Mouse (Mus musculus) midbrain, embryonic 12.5 days (tissue): ENCODE measurements around the gene Vmn1r37. TPM values are rescaled to one million over a fixed set of nuclear protein-coding genes. Genes with fewer than 3 reads are reported as not detected.
"Not testable (repeated sequence)": the region's sequence is repeated elsewhere in the genome, so short reads cannot be mapped to it uniquely, and the experiment has no call there.

Source experiments
- ATAC-seq: fragments of 200-750 bp; cut with Nextera tagmentation; 2 replicates; pipeline ENCODE4 v1.8.0; 2017; ENCODE audit warnings: low read depth, moderate TSS enrichment, moderate library complexity; ENCODE audit not compliant: low FRiP score
- H3K27ac ChIP-seq: fragments of 300-500 bp; sonication (generic); replicated peaks from 2 replicates; pipeline ENCODE4 v1.5.1; 2016; ENCODE audit warnings: mild to moderate bottlenecking
- H3K27me3 ChIP-seq: fragments of 300-500 bp; sonication (generic); 2 replicates; pipeline ENCODE4 v1.6.1; 2016; ENCODE audit warnings: mild to moderate bottlenecking
- H3K36me3 ChIP-seq: fragments of 300-500 bp; sonication (generic); 2 replicates; pipeline ENCODE4 v1.6.1; 2016
- H3K4me1 ChIP-seq: fragments of 300-500 bp; sonication (generic); 2 replicates; pipeline ENCODE4 v1.6.1; 2016
- H3K4me2 ChIP-seq: fragments of 300-500 bp; sonication (generic); replicated peaks from 2 replicates; pipeline ENCODE4 v1.6.1; 2016; ENCODE audit warnings: mild to moderate bottlenecking, moderate library complexity
- H3K4me3 ChIP-seq: fragments of 300-500 bp; sonication (generic); 2 replicates; pipeline ENCODE4 v1.5.1; 2016; ENCODE audit warnings: mild to moderate bottlenecking
- H3K9ac ChIP-seq: fragments of 300-500 bp; sonication (generic); replicated peaks from 2 replicates; pipeline ENCODE4 v1.6.1; 2016; ENCODE audit warnings: mild to moderate bottlenecking, moderate library complexity
- H3K9me3 ChIP-seq: fragments of 300-500 bp; sonication (generic); 2 replicates; pipeline ENCODE4 v1.6.1; 2016; ENCODE audit warnings: mild to moderate bottlenecking
- WGBS: fragments of 180-500 bp; shearing (Covaris S2); methylation state at CpG from one replicate; pipeline ENCODE4 v1.1.7; 2016; 5-methylcytosine and 5-hydroxymethylcytosine counted together
- polyA plus RNA-seq: library from polyadenylated mRNA; unstranded; fragments of >200 nt; fragmentation: Nextera tagmentation; extraction: Ambion mirVana; gene quantifications from 2 replicates; pipeline ENCODE4 v1.2.1, GENCODE M21; 2016

Gene Vmn1r37
- polyA plus RNA-seq: not detected in 2 replicates

GRCm38 (mm10) chr6:66729082-66729481 lies at the start of gene Vmn1r37:
TSS of gene Vmn1r37 (plus strand) at chr6:66729382.
- H3K27me3 ChIP-seq, H3K4me1 ChIP-seq, ATAC-seq, H3K4me3 ChIP-seq, H3K27ac ChIP-seq, H3K9me3 ChIP-seq, H3K36me3 ChIP-seq, H3K9ac ChIP-seq, H3K4me2 ChIP-seq: not testable (repeated sequence)

GRCm38 (mm10) chr6:66685806-66686205 lies 43.4 kb upstream of the Vmn1r37 start, which contains the start of gene Vmn1r35:
TSS of gene Vmn1r35 (minus strand) at chr6:66685906.
- no peaks in the 10 kb centered on the region for H3K9me3 ChIP-seq
- H3K4me1 ChIP-seq: no peaks in the 10 kb centered on the region
- H3K4me3 ChIP-seq: no peak within 1 kb of the TSS
- no peak for ATAC-seq
- H3K27me3 ChIP-seq: no peaks in the 10 kb centered on the region
- H3K36me3 ChIP-seq: no peaks in the 10 kb centered on the region
- no peak within 1 kb of the TSS for H3K27ac ChIP-seq
- 88% methylated on average over 3 of the region's 3 CpGs for WGBS
- H3K4me2 ChIP-seq: no peak within 1 kb of the TSS
- H3K9ac ChIP-seq: no peak within 1 kb of the TSS

- no peak overlapping the region for H3K27ac ChIP-seq
- ATAC-seq: no peak
- no peak overlapping the region for H3K9ac ChIP-seq
- H3K27me3 ChIP-seq: no peaks in the 10 kb centered on the region
- no peak overlapping the region for H3K4me2 ChIP-seq
- no peak overlapping the region for H3K4me3 ChIP-seq
- no peaks in the 10 kb centered on the region for H3K9me3 ChIP-seq
- H3K36me3 ChIP-seq: no peaks in the 10 kb centered on the region
- H3K4me1 ChIP-seq: no peaks in the 10 kb centered on the region
These were observed 20.3 kb upstream of the Vmn1r37 start for GRCm38 (mm10) chr6:66708901-66709300.

GRCm38 (mm10) chr6:66713854-66714253 lies 15.3 kb upstream of the Vmn1r37 start:
- ATAC-seq: no peak
- 80% methylated on average over 3 of the region's 3 CpGs for WGBS
- Histone ChIP-seq H3K4me1 (no peaks in the 10 kb centered on the region), H3K4me2 (no peak overlapping the region), H3K4me3 (no peak overlapping the region), H3K27ac (no peak overlapping the region), H3K9ac (no peak overlapping the region), H3K36me3 (no peaks in the 10 kb centered on the region), H3K27me3 (no peaks in the 10 kb centered on the region), H3K9me3 (no peaks in the 10 kb centered on the region)

- H3K4me2 ChIP-seq, H3K9me3 ChIP-seq, ATAC-seq, H3K9ac ChIP-seq, H3K36me3 ChIP-seq, H3K27ac ChIP-seq, H3K4me1 ChIP-seq, H3K4me3 ChIP-seq, H3K27me3 ChIP-seq: not testable (repeated sequence)
- WGBS: 71% methylated on average over 2 of the region's 2 CpGs
These were observed 10.1 kb upstream of the Vmn1r37 start, which contains the start of gene Vmn1r36 for GRCm38 (mm10) chr6:66719068-66719467. TSS of gene Vmn1r36 (minus strand) at chr6:66719168.

GRCm38 (mm10) chr6:66782527-66782926 lies 53.3 kb downstream of the Vmn1r37 start, which contains the start of gene Vmn1r38:
TSS of gene Vmn1r38 (minus strand) at chr6:66782627.
- not testable (repeated sequence) for H3K36me3 ChIP-seq, H3K9me3 ChIP-seq, ATAC-seq, H3K27ac ChIP-seq, H3K4me1 ChIP-seq, H3K4me3 ChIP-seq, H3K27me3 ChIP-seq, H3K4me2 ChIP-seq, H3K9ac ChIP-seq

Other genes starting within 250 kb of the Vmn1r37 start
- gene Mad2l1, start 194.0 kb upstream of the Vmn1r37 start, polyA plus RNA-seq: 86.3 and 96.0 TPM in 2 replicates
- 0.08 and 0.15 TPM in 2 replicates for gene Vmn1r32, start 169.3 kb upstream of the Vmn1r37 start, polyA plus RNA-seq
- not detected in 2 replicates for gene Vmn1r33, start 111.1 kb upstream of the Vmn1r37 start, polyA plus RNA-seq
- not detected in 2 replicates for gene Vmn1r34, start 85.5 kb upstream of the Vmn1r37 start, polyA plus RNA-seq
- gene Vmn1r35, start 43.5 kb upstream of the Vmn1r37 start, polyA plus RNA-seq: not detected in 2 replicates
- gene Vmn1r36, start 10.2 kb upstream of the Vmn1r37 start, polyA plus RNA-seq: not detected in 2 replicates
- gene Vmn1r38, start 53.2 kb downstream of the Vmn1r37 start, polyA plus RNA-seq: not detected in 2 replicates
- not detected in 2 replicates for gene Vmn1r39, start 81.2 kb downstream of the Vmn1r37 start, polyA plus RNA-seq
- gene Gng12, start 167.0 kb downstream of the Vmn1r37 start, polyA plus RNA-seq: 31.7 and 34.7 TPM in 2 replicates